Mouse (Mus musculus) mouse trophoblast stem cell (cell line): ENCODE results near the gene Fmn2.

Experiments
- in situ Hi-C, 2 experiments: fragments of 300-500 bp; cut with MseI, MboI; formaldehyde crosslinking; loops; 2 replicates in 1 of 2; 3 replicates in 1 of 2; pipeline ENCODE4 v1.15.1; 2025

The Fmn2 gene

DNA sequence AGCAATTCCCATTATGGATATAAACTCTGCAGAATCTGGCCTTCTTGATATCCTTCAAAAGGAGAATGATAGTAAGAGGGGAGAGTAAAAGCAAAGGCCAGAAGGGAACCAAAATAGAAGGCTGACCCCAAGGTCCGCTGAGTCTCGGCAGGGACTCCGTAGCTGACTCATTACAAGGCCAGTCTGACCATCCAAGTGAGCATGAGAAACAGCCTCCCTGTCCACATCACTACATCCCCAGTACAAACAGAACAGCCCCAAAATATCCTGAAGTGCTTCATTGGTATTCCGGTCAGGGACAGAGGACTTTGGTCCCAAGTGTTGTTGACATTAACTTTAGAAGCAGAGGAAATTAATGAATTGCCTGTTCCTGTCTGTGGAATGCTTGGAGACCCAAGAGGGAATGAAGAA is 270.3 kb downstream of the Fmn2 start:
- in situ Hi-C loops, result no loop called here

DNA sequence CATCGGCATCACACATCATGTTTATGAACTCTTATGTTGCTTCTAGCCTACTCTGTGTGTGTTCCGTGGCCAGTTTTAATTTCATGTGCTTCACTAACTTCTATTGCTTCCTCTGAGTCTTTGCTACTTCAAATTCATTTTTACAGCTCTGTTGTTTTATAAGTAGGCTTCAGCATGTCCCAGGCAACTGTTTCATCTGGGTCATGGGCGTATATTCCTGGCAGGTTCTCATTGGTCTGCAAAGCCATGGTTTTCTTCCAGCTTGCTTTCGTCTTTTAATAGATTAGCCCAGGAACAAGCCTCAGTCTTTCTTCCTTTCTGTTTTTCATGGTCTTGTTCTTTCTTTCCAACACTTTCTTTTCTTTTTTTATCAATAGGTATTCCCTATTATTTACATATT is 279.4 kb downstream of the Fmn2 start:
- in situ Hi-C loops, result no loop called here

DNA sequence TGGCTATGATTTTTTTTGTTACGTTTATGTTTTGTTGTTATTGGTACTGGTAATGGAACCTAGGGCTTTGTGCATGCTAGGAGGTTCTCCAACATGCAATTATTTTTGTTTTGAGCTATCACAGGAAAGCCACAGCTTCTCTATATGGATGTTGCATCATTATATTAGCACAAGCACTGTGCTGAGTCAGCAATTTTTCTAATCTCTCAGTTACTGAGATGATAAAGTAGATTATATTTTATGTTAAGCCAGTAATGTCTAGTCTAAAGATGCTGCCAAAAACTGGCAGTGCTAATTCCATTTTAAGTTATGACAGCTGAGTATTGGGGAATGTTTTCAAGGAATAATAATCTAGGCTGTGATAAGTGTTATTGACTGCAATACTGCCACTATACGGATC is 287.0 kb downstream of the Fmn2 start:
- in situ Hi-C loops, result no loop called here

DNA sequence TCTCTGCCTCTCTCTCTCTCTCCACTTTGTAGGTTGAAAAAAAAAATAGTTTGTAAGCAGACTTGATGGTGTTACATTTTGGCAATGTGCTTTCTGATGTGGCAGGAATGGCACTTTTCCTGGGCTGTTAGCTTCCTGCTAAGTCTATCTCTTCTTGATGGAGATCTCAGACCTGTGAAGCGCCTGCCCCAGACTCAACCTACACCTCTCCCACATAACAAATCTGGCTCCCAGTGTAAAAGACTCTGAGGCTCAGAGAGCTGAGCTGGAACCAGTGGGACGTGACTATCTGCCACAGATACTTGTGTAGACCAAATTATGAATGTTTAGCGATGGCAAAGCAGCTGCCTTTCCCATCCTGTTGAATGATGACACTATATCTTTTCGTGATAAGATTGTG is 310.2 kb downstream of the Fmn2 start:
- in situ Hi-C loops, result no loop called here

DNA sequence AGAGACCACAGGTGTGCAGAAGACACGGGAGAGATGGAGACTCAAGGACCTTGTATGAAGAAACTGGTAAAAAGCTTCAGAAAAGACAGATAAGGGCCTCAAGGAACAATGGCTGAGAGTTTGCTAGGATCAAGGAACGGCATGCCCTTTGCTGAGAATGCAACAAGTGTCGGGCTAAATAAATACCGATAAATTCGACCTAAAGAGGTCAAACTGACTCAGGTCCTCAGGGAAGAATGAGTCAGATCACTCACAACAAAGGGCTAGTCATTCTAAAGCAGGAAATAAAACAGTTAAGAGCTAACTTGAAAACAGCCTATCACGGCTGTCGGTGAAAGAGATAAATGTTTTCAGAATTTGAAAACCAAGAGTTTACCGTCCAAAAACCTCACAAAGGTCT is 324.9 kb downstream of the Fmn2 start:
- in situ Hi-C loops, result no loop called here

DNA sequence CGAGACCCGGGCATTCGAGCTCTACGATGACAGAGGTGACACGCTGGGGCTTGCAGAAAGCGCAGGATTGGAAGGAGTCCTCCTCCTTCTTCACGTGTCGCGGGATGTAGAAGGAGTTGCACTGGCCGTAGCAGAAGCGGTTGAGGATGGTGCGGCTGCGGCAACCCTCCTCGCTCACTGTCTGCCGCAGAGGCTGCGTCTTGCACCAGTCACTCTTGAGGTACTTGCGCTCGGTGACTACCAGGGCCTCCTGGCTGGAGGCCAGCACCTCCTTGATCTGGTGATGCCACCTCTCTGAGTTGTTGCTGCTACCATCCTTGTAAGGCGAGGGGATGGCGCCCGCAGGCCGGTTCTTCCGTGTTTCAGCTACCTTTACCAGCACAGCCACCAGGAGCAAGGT is 335.2 kb downstream of the Fmn2 start:
- in situ Hi-C loops, result no loop called here

DNA sequence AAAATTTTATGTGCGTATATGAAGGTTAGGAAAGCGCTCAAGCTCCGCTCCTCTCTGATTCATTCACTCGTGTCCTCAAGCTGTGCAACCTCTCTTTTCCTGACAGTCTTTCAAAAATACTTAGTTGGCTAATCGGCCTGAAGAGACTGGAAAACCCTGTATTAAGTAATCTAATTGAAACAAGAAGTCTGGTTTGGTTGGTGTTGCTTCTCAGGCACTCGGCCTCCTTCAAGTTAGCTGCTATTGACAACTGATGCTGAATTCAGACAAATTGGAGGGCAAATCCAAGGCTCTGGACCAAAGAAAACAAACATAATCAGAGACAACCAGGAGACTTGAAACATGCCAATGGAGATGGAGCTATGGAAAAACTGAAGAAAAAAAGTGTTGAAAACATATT is 343.2 kb downstream of the Fmn2 start:
- in situ Hi-C loops, result no loop called here

DNA sequence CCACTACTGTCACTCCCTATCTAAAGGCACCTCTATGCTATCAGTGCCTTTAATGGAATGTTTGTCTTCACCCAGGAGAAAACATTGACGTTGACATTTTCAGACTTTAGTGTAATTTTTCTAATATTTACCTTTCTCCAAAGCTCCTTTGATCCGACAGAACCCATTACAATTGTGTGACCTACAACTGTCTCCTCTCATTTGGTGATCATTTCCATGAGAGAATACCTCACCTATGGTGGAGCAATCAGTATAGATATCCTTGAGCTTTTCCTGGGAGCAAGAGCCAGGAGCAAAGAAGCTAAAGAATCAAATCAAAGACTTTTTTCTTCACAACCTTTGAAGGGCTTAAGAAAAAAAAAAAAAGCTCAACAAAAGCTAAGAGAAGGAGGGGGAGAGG is 354.6 kb downstream of the Fmn2 start:
- in situ Hi-C loops, result no loop called here

DNA sequence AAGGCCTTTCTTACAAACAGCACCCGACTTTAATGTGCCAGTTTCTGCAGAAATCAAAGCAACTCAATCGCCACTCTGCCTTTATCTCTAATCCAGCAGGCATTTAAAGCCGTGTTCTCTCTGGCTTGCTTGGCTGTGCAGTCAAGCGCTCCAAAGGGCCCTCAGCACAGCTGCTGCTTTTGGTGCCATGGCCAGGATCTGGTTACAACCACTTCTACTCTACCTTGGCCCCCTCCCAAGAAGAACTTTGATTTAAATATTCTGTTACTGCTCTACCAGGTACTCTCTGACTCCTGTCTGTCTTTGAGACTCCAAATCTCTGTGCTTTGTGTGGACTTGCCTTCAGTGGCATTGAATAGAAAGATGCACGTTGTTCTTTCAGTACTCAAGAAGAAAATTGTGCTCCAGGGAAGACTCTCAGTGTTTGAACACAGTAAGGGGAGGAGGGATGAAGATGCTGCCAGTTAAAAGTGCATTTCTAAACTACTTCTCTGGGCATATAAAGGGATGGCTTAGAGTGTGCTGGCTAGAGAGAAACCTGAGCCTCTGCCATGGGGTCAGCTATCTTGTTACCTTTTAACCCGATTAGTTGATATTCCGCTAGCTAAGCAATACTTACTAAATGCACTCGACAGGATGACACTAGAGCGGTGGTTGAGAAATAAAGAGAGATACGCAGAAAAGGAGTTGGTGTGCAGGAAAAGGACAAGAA is 358.9 kb downstream of the Fmn2 start:
- in situ Hi-C loops, result no loop called here
